Mouse (Mus musculus) embryonic fibroblast, embryonic 13.5 days (primary cell): ENCODE results near the gene Ap3b1. TPM values are rescaled to one million over a fixed set of nuclear protein-coding genes. Genes with fewer than 3 reads are reported as not detected.
"Not testable (repeated sequence)": the region's sequence is repeated elsewhere in the genome, so short reads cannot be mapped to it uniquely, and the experiment has no call there.

ENCODE experiments used
- H3K27ac ChIP-seq: 2 replicates; pipeline ENCODE4 v1.5.1; 2012; ENCODE audit warnings: low read length, control low read depth, inconsistent platforms; ENCODE audit not compliant: insufficient read depth
- H3K4me1 ChIP-seq: 2 replicates; pipeline ENCODE4 v1.6.1; 2011; ENCODE audit warnings: low read length; ENCODE audit not compliant: control insufficient read depth, insufficient read depth
- H3K4me3 ChIP-seq: 2 replicates; pipeline ENCODE4 v1.5.1; 2011; ENCODE audit warnings: mild to moderate bottlenecking, control low read depth, low read length; ENCODE audit not compliant: insufficient read depth
- CTCF ChIP-seq: IDR thresholded peaks from 2 replicates; pipeline ENCODE4 v1.5.1; 2011; ENCODE audit warnings: mild to moderate bottlenecking, control low read depth, low read length, moderate library complexity, borderline replicate concordance; ENCODE audit not compliant: insufficient read depth
- POLR2A ChIP-seq: IDR thresholded peaks from 2 replicates; pipeline ENCODE4 v1.6.1; 2011; ENCODE audit warnings: low read depth, mild to moderate bottlenecking, control low read depth, low read length, moderate library complexity
- polyA plus RNA-seq: library from polyadenylated mRNA; stranded (reverse); fragments of >200 nt; gene quantifications from 2 replicates; pipeline ENCODE4 v1.2.4, GENCODE M21; 2011; ENCODE audit warnings: low read depth; ENCODE audit not compliant: missing spikeins, insufficient read length

Ap3b1 gene
- polyA plus RNA-seq, 1 experiment = 72.7 TPM

- no peaks in the 10 kb centered on the region for H3K4me1 ChIP-seq
- no peak overlapping the region for H3K4me3 ChIP-seq
- no peak overlapping the region for H3K27ac ChIP-seq
- TF ChIP-seq POLR2A = no peak
- no peak for TF ChIP-seq CTCF
These were observed 4.2 kb upstream of the Ap3b1 start for GRCm38 (mm10) chr13:94354584-94354983.

DNA sequence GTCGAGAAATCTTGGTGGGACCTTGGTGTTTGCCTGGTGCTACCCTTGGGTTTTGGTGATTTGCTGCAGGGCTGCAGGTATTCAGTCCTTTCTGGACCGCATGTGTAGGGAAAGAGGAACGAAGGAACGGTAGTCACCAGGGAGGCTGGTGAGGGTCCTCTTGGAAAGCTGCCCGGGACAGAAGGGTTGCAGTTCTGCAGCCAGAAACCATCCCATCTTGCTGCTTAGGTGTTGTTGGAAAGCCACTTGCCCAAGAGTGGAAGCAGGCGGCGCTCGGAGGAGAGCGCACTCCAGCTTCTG, 709 bp upstream of the Ap3b1 start:
- no peaks in the 10 kb centered on the region for H3K4me1 ChIP-seq
- peak overlapping the region; percentile 90 for H3K4me3 ChIP-seq
- TF ChIP-seq CTCF = no peak
- no peak for TF ChIP-seq POLR2A
- peak overlapping the region; percentile 76 for H3K27ac ChIP-seq

GRCm38 (mm10) chr13:94359282-94359920, 641 bp downstream of the Ap3b1 start:
- H3K4me3 ChIP-seq = peak overlapping the region; percentile 90
- TF ChIP-seq POLR2A (no peak), CTCF (no peak)
- no peak overlapping the region for H3K27ac ChIP-seq
- no peaks in the 10 kb centered on the region for H3K4me1 ChIP-seq

- H3K4me3 ChIP-seq, H3K4me1 ChIP-seq, H3K27ac ChIP-seq: not testable (repeated sequence)
These were observed 2.3 kb downstream of the Ap3b1 start for GRCm38 (mm10) chr13:94361013-94361580.

GRCm38 (mm10) chr13:94364336-94364735, 5.6 kb downstream of the Ap3b1 start:
- no peak overlapping the region for H3K4me3 ChIP-seq
- no peak for TF ChIP-seq POLR2A
- no peak for TF ChIP-seq CTCF
- H3K27ac ChIP-seq = no peak overlapping the region
- H3K4me1 ChIP-seq = peaks cover 9% of the 10 kb centered on the region

GRCm38 (mm10) chr13:94365108-94365907, 6.5 kb downstream of the Ap3b1 start:
- Histone ChIP-seq H3K4me1 (peaks cover 9% of the 10 kb centered on the region), H3K4me3 (no peak overlapping the region), H3K27ac (no peak overlapping the region)
- TF ChIP-seq POLR2A (no peak), CTCF (no peak)

DNA sequence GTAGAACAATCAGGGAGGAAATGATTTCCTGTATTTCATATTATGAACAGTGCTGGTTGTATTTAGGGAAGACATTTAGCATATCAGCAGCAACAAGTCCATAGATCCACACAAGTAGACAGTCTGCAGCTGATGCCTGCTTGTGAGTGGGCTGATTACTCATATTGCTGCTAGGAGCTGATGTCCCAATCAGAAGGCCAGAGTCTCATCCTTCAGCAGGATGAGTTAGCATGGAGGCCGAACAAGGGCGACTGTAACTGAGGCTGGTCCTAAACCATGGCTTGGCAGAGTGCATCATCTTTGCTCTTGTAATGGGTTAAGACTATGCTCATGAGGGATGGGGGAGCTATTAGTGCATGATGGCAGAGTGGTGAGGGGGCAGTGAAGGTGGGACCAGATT, 9.1 kb downstream of the Ap3b1 start:
- peaks cover 15% of the 10 kb centered on the region for H3K4me1 ChIP-seq
- TF ChIP-seq POLR2A (no peak), CTCF (no peak)
- no peak overlapping the region for H3K4me3 ChIP-seq

DNA sequence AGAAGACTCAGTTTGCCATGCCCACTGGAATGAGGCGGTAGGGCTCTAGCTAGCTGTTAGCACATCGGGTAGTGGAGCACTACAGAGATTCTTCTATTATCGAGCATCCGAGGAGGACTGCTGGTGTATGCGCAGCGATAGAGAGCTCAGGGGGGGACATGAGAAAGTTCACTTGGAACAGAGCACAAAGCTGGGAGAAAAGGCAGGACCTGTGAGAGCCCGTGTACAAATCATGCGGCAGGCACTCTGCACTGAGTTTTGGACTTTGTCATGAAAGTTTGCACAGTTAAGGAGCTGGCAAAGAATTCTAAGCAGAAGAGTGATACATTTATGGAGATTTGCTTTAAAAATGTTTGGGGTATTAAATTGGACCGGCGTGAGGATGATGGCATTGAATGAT, 11.8 kb downstream of the Ap3b1 start:
- Histone ChIP-seq H3K27ac (no peak overlapping the region), H3K4me3 (no peak overlapping the region), H3K4me1 (peaks cover 15% of the 10 kb centered on the region)
- no peak for TF ChIP-seq POLR2A
- no peak for TF ChIP-seq CTCF

More for the DNA sequence above, 9.1 kb downstream of the Ap3b1 start:
- no peak overlapping the region for H3K27ac ChIP-seq

DNA sequence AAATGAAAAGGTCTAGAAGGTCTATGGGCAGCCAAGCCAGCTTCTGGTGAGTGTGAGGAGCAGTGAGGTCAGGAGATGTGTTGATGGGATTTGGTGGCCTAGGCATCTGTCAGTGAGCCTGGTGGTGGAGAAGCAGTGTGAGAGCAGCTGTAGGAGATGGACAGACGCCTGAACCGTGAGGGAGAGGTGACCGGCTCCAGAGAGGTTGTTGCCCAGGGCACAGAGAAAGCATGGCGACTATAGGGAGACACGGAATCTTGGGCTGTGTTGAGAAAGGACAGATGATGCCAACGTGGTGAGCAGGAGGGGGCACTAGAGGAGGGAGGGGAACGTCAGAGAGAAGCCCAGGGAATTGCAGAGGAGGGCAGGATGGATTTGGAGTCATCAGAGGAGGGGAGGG, 13.3 kb downstream of the Ap3b1 start:
- H3K4me1 ChIP-seq = peaks cover 15% of the 10 kb centered on the region
- no peak overlapping the region for H3K4me3 ChIP-seq
- TF ChIP-seq CTCF (no peak), POLR2A (no peak)
- no peak overlapping the region for H3K27ac ChIP-seq

DNA sequence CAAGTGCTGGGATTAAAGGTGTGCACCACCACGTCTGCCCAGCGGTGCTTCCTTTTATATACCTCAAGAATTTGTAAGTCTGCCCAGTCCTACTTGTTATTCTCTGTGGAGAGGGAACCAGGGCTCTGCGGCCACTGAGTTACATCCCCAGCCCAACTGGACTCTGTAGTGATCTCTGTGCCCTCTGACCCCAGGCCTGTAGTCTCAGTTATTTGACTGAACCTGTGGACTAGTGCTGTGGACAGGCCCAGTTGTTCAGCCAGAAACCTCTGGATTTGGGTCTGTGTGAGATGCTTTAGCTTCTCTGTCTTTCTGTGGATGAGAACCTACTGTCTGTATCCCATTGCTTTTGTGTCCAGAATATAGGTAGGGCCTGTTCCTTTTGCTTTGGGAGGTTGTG, 15.4 kb downstream of the Ap3b1 start:
- Histone ChIP-seq H3K27ac (no peak overlapping the region), H3K4me1 (0 out of 2 replicates have a peak, but pooled peaks cover 6% of the 10 kb centered on the region), H3K4me3 (no peak overlapping the region)
- TF ChIP-seq CTCF (no peak), POLR2A (no peak)
